Mouse (Mus musculus): ENCODE results near the gene Otub1. TPM values are rescaled to one million over a fixed set of nuclear protein-coding genes. Genes with fewer than 3 reads are reported as not detected.

Gene Otub1
- total and polyA plus RNA-seq, 3 experiments = 46.4 to 153 (median 91.4) TPM

DNA sequence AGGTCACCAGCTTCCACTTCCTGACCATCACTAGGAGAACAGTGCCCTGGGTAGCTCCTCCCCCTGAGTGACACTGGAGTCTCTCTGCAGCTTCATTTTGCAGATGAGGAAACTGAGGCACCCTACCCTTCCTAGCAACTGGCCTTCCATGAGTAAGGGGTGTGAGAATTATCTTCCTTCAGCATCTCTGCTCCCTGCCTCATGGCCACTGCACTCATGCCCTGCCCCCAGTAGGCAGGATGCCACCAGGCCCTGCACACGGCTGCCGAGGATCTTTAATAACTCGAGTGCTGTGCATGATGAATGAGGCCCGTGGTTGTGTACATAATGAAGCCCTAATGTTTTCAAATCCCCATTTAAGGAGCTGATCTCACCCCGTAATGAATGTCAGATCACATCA is 15.1 kb downstream of the Otub1 start:
- Histone ChIP-seq H3K4me3 (ENCODE audit: low read depth, low read length) (no peak overlapping the region), H3K36me3 (replicated peaks) (peaks cover 8% of the 10 kb centered on the region), H3K9me3 (replicated peaks) (no peaks in the 10 kb centered on the region), H3K4me1 (ENCODE audit: insufficient read depth, low read depth, low read length) (peaks cover 9% of the 10 kb centered on the region; the same call in 1 of the 2 replicates), H3K27me3 (ENCODE audit: insufficient read depth, low read length) (peaks cover 53% of the 10 kb centered on the region)
- no peak for DNase-seq (ENCODE audit: low spot score)
- TF ChIP-seq TAL1 (conservative IDR thresholded peaks at IDR 0.05; ENCODE audit: low read depth, low read length) (no peak), GATA2 (IDR thresholded peaks at IDR 0.05; ENCODE audit: borderline replicate concordance, low read depth, low read length) (no peak), GATA1 (IDR thresholded peaks at IDR 0.05; ENCODE audit: borderline replicate concordance, low read length) (no peak), CTCF (IDR thresholded peaks at IDR 0.05; ENCODE audit: low read depth, low read length) (no peak), POLR2AphosphoS5 (IDR thresholded peaks at IDR 0.05; ENCODE audit: insufficient replicate concordance, low read depth, low read length) (no peak)
- no peak for ATAC-seq (ENCODE audit: extremely low read depth, insufficient number of reproducible peaks, low FRiP score, poor library complexity, severe bottlenecking)

DNA sequence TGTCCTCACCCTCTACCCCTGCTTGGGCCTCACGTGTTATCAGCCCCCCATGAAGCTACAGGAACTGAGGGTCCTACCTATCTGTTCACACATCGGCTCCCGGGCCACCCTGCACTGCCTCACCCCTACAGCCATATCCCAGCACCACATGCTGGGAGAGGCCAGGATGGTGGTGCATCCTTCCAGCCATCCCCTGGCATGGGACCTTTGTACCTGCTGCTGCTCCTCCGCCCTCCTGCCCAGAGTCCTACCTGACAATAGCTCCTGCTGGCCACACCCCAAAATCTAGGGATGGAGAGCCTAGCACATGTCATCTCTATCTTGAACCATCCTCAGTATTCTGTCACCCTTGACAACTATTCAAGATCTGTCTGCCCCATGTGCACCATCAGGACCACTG is 17.1 kb downstream of the Otub1 start:
- peaks cover 60% of the 10 kb centered on the region for H3K27me3 ChIP-seq (ENCODE audit: insufficient read depth, low read length)
- no peak overlapping the region for H3K4me3 ChIP-seq (ENCODE audit: low read depth, low read length)

DNA sequence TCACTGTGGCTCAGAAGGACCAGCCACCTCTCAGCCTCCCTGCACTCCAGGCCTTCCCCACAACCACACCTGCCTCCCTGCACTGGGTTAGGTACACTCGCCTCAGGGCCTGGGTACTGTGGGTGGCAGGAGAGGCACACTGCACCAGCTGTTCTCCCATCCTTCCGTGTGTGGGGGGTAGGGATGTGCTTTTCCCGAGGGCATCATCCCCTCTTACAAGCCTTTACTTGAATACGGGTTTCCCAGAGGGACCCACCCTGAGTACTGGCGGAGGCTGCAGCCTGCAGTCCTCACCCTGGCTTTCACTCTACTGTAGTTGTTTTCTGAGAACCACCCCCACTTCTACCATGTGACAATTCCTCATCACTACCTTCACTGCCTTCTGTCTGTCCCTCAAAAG is 19.0 kb downstream of the Otub1 start:
- no peaks in the 10 kb centered on the region for H3K36me3 ChIP-seq (replicated peaks)
- no peaks in the 10 kb centered on the region for H3K9me3 ChIP-seq (replicated peaks)
- no peak for TF ChIP-seq POLR2AphosphoS5 (IDR thresholded peaks at IDR 0.05; ENCODE audit: insufficient replicate concordance, low read depth, low read length)
- TF ChIP-seq TAL1 (conservative IDR thresholded peaks at IDR 0.05; ENCODE audit: low read depth, low read length) = no peak
- no peak for TF ChIP-seq GATA1 (IDR thresholded peaks at IDR 0.05; ENCODE audit: borderline replicate concordance, low read length)
- no peak for TF ChIP-seq GATA2 (IDR thresholded peaks at IDR 0.05; ENCODE audit: borderline replicate concordance, low read depth, low read length)
- TF ChIP-seq CTCF (IDR thresholded peaks at IDR 0.05; ENCODE audit: low read depth, low read length) = no peak
- DNase-seq (ENCODE audit: low spot score) = no peak
- no peak for ATAC-seq (ENCODE audit: extremely low read depth, insufficient number of reproducible peaks, low FRiP score, poor library complexity, severe bottlenecking)
- H3K27me3 ChIP-seq (ENCODE audit: insufficient read depth, low read length) = peaks cover 71% of the 10 kb centered on the region
- peaks cover 8% of the 10 kb centered on the region for H3K4me1 ChIP-seq (ENCODE audit: insufficient read depth, low read depth, low read length)
- no peak overlapping the region for H3K4me3 ChIP-seq (ENCODE audit: low read depth, low read length)

More for the DNA sequence above, 17.1 kb downstream of the Otub1 start:
- DNase-seq (ENCODE audit: low spot score) = no peak
- TF ChIP-seq TAL1 (conservative IDR thresholded peaks at IDR 0.05; ENCODE audit: low read depth, low read length) (no peak), GATA1 (IDR thresholded peaks at IDR 0.05; ENCODE audit: borderline replicate concordance, low read length) (no peak), POLR2AphosphoS5 (IDR thresholded peaks at IDR 0.05; ENCODE audit: insufficient replicate concordance, low read depth, low read length) (no peak), CTCF (IDR thresholded peaks at IDR 0.05; ENCODE audit: low read depth, low read length) (no peak), GATA2 (IDR thresholded peaks at IDR 0.05; ENCODE audit: borderline replicate concordance, low read depth, low read length) (no peak)
- no peaks in the 10 kb centered on the region for H3K36me3 ChIP-seq (replicated peaks)
- no peak for ATAC-seq (ENCODE audit: extremely low read depth, insufficient number of reproducible peaks, low FRiP score, poor library complexity, severe bottlenecking)
- peaks cover 9% of the 10 kb centered on the region; the same call in 1 of the 2 replicates for H3K4me1 ChIP-seq (ENCODE audit: insufficient read depth, low read depth, low read length)
- no peaks in the 10 kb centered on the region for H3K9me3 ChIP-seq (replicated peaks)

- Histone ChIP-seq H3K9me3 (replicated peaks) (no peaks in the 10 kb centered on the region), H3K36me3 (replicated peaks) (no peaks in the 10 kb centered on the region), H3K4me3 (ENCODE audit: low read depth, low read length) (no peak overlapping the region), H3K4me1 (ENCODE audit: insufficient read depth, low read depth, low read length) (no peaks in the 10 kb centered on the region; the same call in none of the 2 replicates), H3K27me3 (ENCODE audit: insufficient read depth, low read length) (peaks cover 68% of the 10 kb centered on the region)
- ATAC-seq (ENCODE audit: extremely low read depth, insufficient number of reproducible peaks, low FRiP score, poor library complexity, severe bottlenecking) (no peak), DNase-seq (ENCODE audit: low spot score) (no peak)
- TF ChIP-seq GATA1 (IDR thresholded peaks at IDR 0.05; ENCODE audit: borderline replicate concordance, low read length) = no peak
- TF ChIP-seq POLR2AphosphoS5 (IDR thresholded peaks at IDR 0.05; ENCODE audit: insufficient replicate concordance, low read depth, low read length) = no peak
- TF ChIP-seq CTCF (IDR thresholded peaks at IDR 0.05; ENCODE audit: low read depth, low read length) = no peak
- no peak for TF ChIP-seq TAL1 (conservative IDR thresholded peaks at IDR 0.05; ENCODE audit: low read depth, low read length)
Measured at GRCm38 (mm10) chr19:7185715-7186291, 20.3 kb downstream of the Otub1 start.

DNA sequence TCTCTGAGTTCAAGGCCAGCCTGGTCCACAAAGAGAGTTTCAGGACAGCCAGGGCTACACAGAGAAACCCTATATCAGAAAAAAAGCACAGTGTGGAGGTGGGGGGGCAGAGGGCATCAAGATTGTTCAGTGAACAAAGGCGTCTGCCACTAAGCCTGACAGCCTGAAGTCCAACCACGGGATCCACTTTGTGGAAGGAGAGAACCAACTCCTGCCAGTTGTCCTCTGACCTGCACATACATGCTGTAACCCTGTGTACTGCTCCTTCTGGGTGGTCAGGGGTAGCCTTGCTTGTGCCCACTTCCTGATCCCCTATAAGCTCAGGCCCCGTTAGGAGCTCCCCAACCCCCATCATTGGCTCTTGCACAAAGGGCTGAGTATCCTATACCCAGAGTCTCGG is 21.1 kb downstream of the Otub1 start:
- DNase-seq (ENCODE audit: low spot score) (no peak), ATAC-seq (ENCODE audit: extremely low read depth, insufficient number of reproducible peaks, low FRiP score, poor library complexity, severe bottlenecking) (no peak)
- no peaks in the 10 kb centered on the region for H3K9me3 ChIP-seq (replicated peaks)
- H3K4me3 ChIP-seq (ENCODE audit: low read depth, low read length) = no peak overlapping the region
- no peaks in the 10 kb centered on the region; the same call in 1 of the 2 replicates for H3K4me1 ChIP-seq (ENCODE audit: insufficient read depth, low read depth, low read length)
- H3K27me3 ChIP-seq (ENCODE audit: insufficient read depth, low read length) = peaks cover 67% of the 10 kb centered on the region
- no peaks in the 10 kb centered on the region for H3K36me3 ChIP-seq (replicated peaks)
- TF ChIP-seq GATA2 (IDR thresholded peaks at IDR 0.05; ENCODE audit: borderline replicate concordance, low read depth, low read length) (no peak), GATA1 (IDR thresholded peaks at IDR 0.05; ENCODE audit: borderline replicate concordance, low read length) (no peak), POLR2AphosphoS5 (IDR thresholded peaks at IDR 0.05; ENCODE audit: insufficient replicate concordance, low read depth, low read length) (no peak), CTCF (IDR thresholded peaks at IDR 0.05; ENCODE audit: low read depth, low read length) (no peak), TAL1 (conservative IDR thresholded peaks at IDR 0.05; ENCODE audit: low read depth, low read length) (no peak)

GRCm38 (mm10) chr19:7183419-7183818 is 22.7 kb downstream of the Otub1 start:
- no peak for ATAC-seq (ENCODE audit: extremely low read depth, insufficient number of reproducible peaks, low FRiP score, poor library complexity, severe bottlenecking)
- H3K36me3 ChIP-seq (replicated peaks) = no peaks in the 10 kb centered on the region
- DNase-seq (ENCODE audit: low spot score) = no peak
- peaks cover 65% of the 10 kb centered on the region for H3K27me3 ChIP-seq (ENCODE audit: insufficient read depth, low read length)
- H3K9me3 ChIP-seq (replicated peaks) = no peaks in the 10 kb centered on the region
- H3K4me3 ChIP-seq (ENCODE audit: low read depth, low read length) = no peak overlapping the region
- no peaks in the 10 kb centered on the region; the same call in 1 of the 2 replicates for H3K4me1 ChIP-seq (ENCODE audit: insufficient read depth, low read depth, low read length)
- TF ChIP-seq GATA1 (IDR thresholded peaks at IDR 0.05; ENCODE audit: borderline replicate concordance, low read length) (no peak), CTCF (IDR thresholded peaks at IDR 0.05; ENCODE audit: low read depth, low read length) (no peak), GATA2 (IDR thresholded peaks at IDR 0.05; ENCODE audit: borderline replicate concordance, low read depth, low read length) (no peak), TAL1 (conservative IDR thresholded peaks at IDR 0.05; ENCODE audit: low read depth, low read length) (no peak), POLR2AphosphoS5 (IDR thresholded peaks at IDR 0.05; ENCODE audit: insufficient replicate concordance, low read depth, low read length) (no peak)

All from G1E (cell line).